Mouse (Mus musculus) cortical plate, adult 2 months (tissue): ENCODE measurements at regions not wholly inside any gene's neighbourhood (a gene's known extent, or its start where the extent isn't known, plus 50 kb on each side); places are given as distances from the start of the nearest gene placed in this dataset.

Experiments used
- CTCF ChIP-seq: fragments of 200-500 bp; IDR thresholded peaks from 2 replicates; pipeline ENCODE4 v1.5.1; 2011; ENCODE audit warnings: mild to moderate bottlenecking, control low read depth, low read length; ENCODE audit not compliant: insufficient read depth; ENCODE audit errors: extremely low read depth
- POLR2A ChIP-seq: fragments of 200-500 bp; IDR thresholded peaks from 2 replicates; pipeline ENCODE4 v1.6.1; 2011; ENCODE audit warnings: mild to moderate bottlenecking, low read length, control low read depth; ENCODE audit not compliant: insufficient read depth; ENCODE audit errors: extremely low read depth

GRCm38 (mm10) chr17:88248625-88249024, 183.5 kb upstream of the Fbxo11 start:
- TF ChIP-seq CTCF: no peak
- no peak for TF ChIP-seq POLR2A
